Mouse (Mus musculus) heart, adult 2 months (tissue): ENCODE measurements at regions not wholly inside any gene's neighbourhood (a gene's known extent, or its start where the extent isn't known, plus 50 kb on each side); places are given as distances from the start of the nearest gene placed in this dataset.

Experiments used
- DNase-seq, 2 experiments: peaks; one replicate each; pipeline ENCODE4 v3.0.0; 2021
- H3K27ac ChIP-seq: fragments of 200-600 bp; 2 replicates; pipeline ENCODE4 v1.8.1; 2022
- H3K27me3 ChIP-seq: fragments of 200-500 bp; 2 replicates; pipeline ENCODE4 v1.6.1; 2012; ENCODE audit warnings: mild to moderate bottlenecking, low read length, inconsistent platforms, mixed read lengths; ENCODE audit not compliant: control insufficient read depth, insufficient read depth
- H3K36me3 ChIP-seq: fragments of 200-500 bp; 2 replicates; pipeline ENCODE4 v1.6.1; 2012; ENCODE audit warnings: low read length, inconsistent platforms; ENCODE audit not compliant: control insufficient read depth, insufficient read depth
- H3K4me1 ChIP-seq: fragments of 200-500 bp; 2 replicates; pipeline ENCODE4 v1.6.1; 2011; ENCODE audit warnings: low read length; ENCODE audit not compliant: control insufficient read depth, insufficient read depth
- H3K4me3 ChIP-seq: fragments of 200-600 bp; 2 replicates; pipeline ENCODE4 v1.8.1; 2022
- H3K79me2 ChIP-seq: fragments of 200-500 bp; replicated peaks from 2 replicates; pipeline ENCODE4 v1.6.1; 2012; ENCODE audit warnings: mild to moderate bottlenecking, inconsistent platforms, low read length, moderate library complexity, mixed read lengths; ENCODE audit not compliant: control insufficient read depth, insufficient read depth
- H3K9ac ChIP-seq: fragments of 200-500 bp; 2 replicates; pipeline ENCODE4 v1.6.1; 2012; ENCODE audit warnings: low read depth, mild to moderate bottlenecking, control low read depth, inconsistent platforms, low read length, mixed read lengths
- CTCF ChIP-seq: fragments of 200-600 bp; IDR thresholded peaks from 2 replicates; pipeline ENCODE4 v1.8.1; 2022; ENCODE audit warnings: antibody characterized with exemption, mild to moderate bottlenecking, moderate library complexity
- EP300 ChIP-seq: fragments of 200-500 bp; IDR thresholded peaks from 2 replicates; pipeline ENCODE4 v1.6.1; 2011; ENCODE audit warnings: low read depth, low read length, control low read depth; ENCODE audit not compliant: insufficient read depth
- POLR2A ChIP-seq: fragments of 200-500 bp; IDR thresholded peaks from 2 replicates; pipeline ENCODE4 v1.6.1; 2011; ENCODE audit warnings: mild to moderate bottlenecking, low read depth, low read length, control low read depth; ENCODE audit not compliant: insufficient read depth
- WGBS: fragments of 180-500 bp; shearing (Covaris S2); methylation state at CpG from one replicate; pipeline ENCODE4 v1.1.7; 2018; 5-methylcytosine and 5-hydroxymethylcytosine counted together
- intact Hi-C: fragments of 180-260 bp; cut with DNase I; formaldehyde crosslinking; loops from one replicate; pipeline ENCODE4 v1.15.1; 2025

DNA sequence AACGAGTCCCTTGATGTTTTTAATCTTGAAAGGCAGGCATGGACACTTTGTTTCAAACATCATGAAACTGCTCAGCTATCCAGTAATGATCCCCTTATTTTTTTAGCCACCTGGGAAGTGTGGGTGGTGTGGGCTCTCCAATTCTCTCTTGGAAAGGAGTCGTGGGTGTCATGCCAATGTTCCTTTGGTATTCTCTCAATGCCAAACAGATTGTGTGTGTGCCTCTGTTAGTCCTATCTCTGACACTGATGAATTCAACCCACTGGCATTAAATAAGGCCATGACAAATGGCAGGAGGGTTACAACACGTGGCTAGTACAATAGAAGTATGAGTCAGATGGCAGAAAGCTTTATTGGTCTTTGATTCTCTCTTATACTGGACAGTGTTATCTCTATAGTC, 74.0 kb upstream of the Naf1 start:
- H3K79me2 ChIP-seq = no peaks in the 10 kb centered on the region
- no peak overlapping the region for H3K9ac ChIP-seq
- TF ChIP-seq POLR2A = no peak
- no peak for TF ChIP-seq CTCF
- TF ChIP-seq EP300 = no peak
- no peaks in the 10 kb centered on the region for H3K4me1 ChIP-seq
- WGBS = 51% methylated on average over 3 of the region's 3 CpGs
- no peak overlapping the region for H3K4me3 ChIP-seq
- intact Hi-C loops = no loop called here
- no peaks in the 10 kb centered on the region for H3K36me3 ChIP-seq
- H3K27ac ChIP-seq = no peak overlapping the region
- no peak for DNase-seq
- no peaks in the 10 kb centered on the region for H3K27me3 ChIP-seq
